Mouse (Mus musculus) testis, adult 2 months (tissue): ENCODE results near the gene Mrps26.

Experiments
- CTCF ChIP-seq: fragments of 200-500 bp; IDR thresholded peaks from 2 replicates; pipeline ENCODE4 v1.5.1; 2012; ENCODE audit warnings: low read depth, mild to moderate bottlenecking, inconsistent platforms, low read length, moderate library complexity; ENCODE audit not compliant: control insufficient read depth, insufficient read depth, insufficient replicate concordance
- POLR2A ChIP-seq: fragments of 200-500 bp; IDR thresholded peaks from 2 replicates; pipeline ENCODE4 v1.6.1; 2012; ENCODE audit warnings: low read depth, mild to moderate bottlenecking, inconsistent platforms, low read length, moderate library complexity; ENCODE audit not compliant: control insufficient read depth

GRCm38 (mm10) chr2:130529290-130529689, 34.3 kb upstream of the Mrps26 start:
- TF ChIP-seq CTCF (no peak), POLR2A (no peak)
